Mouse (Mus musculus): ENCODE data around the gene Htr6. TPM values are rescaled to one million over a fixed set of nuclear protein-coding genes. Genes with fewer than 3 reads are reported as not detected.
A peak's percentile ranks its signal among the peaks of the same experiment; 100 is the strongest.

Gene Htr6
- total RNA-seq (2021) = not detected

DNA sequence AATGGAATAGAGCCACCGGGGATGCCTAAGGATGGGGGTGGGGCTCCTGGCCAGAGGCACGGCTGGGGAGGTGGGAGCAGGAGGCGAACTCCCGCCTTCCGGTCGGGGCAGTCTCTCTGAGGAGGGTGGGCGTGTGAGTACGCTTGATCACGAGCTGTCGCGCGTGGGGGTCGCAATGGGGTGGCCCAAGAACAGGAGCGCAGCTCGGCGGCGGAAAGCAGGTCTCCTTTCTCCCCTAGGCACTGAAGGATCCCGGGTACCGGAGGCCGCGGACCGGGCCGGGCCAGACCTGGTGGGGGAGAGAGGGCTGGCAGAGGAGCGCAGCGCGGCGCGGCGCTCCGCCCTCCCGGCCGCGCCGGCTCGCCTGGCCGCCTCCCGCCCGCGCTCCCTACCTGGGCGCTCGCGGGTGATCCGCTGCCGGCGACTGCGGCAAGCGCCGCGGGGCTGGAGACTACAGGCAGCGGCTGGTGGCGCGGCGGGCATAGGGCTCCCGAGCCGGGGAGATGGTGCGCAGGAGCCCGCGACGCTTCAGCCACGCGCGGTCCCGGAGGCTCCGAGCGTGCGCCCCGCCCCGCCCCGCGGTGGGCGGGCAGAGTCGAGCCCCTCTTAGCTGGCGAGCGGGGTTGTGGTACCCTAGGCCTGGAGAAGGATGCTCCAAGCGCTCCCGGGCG, at the start of gene Htr6:
Htr6 (minus strand) TSS at position 530 of the 671 bp plus-strand sequence.
- DNase-seq = no peak

DNA sequence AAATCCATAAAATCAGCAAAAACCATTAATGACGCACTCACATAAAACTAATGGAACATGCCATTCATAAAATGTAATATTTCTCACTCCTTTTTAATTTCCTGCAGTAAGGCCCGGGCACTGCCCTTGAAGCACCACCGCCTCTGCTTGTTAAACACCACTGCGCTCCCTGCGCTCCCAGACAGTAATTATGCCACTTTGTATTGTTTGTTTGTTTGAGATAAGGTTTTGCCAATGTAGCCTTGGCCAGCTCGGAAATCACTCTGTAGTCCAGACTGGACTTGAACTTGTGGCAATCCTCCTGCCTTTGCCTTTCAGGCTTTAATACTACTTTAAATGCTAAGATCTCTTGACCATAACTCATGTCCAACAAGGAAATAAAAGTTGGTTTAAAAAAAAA, 49.6 kb upstream of the Htr6 start:
- no peak for DNase-seq

DNA sequence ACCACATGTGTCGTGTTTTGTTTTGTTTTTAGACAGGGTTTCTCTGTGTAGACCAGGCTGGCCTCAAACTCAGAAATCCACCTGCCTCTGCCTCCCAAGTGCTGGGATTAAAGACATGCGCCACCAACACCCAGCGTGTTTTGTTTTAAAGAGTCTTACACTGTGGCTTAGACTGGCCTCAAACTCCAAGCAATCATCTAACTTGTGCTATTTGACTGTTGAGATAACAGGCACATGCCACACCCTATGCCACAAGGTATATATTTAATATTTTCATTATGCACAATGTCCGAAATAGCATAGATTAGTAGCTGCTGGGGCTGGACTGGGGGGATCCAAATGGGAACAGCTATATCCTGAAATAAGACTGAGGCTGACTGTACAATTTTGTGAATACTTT, 47.2 kb upstream of the Htr6 start:
- DNase-seq = no peak

DNA sequence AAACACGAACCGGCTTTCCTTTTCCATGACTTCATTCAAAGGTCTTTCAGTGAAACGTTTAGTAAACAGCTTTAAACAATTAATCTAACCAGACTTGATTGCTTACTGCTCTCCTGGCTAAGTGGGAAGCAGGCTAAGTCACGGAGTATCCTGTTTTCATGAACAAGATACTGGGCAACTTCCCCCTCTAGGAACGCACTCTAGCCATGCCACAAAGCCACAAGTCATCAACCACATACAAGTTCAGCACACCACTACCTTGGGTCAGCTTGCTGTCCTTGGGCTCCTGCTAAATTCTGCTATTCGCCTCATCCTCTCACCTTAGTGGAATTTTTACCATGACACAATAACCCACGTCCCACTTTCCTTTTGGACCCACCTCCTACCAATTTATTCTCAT, 45.6 kb upstream of the Htr6 start:
- no peak for DNase-seq

DNA sequence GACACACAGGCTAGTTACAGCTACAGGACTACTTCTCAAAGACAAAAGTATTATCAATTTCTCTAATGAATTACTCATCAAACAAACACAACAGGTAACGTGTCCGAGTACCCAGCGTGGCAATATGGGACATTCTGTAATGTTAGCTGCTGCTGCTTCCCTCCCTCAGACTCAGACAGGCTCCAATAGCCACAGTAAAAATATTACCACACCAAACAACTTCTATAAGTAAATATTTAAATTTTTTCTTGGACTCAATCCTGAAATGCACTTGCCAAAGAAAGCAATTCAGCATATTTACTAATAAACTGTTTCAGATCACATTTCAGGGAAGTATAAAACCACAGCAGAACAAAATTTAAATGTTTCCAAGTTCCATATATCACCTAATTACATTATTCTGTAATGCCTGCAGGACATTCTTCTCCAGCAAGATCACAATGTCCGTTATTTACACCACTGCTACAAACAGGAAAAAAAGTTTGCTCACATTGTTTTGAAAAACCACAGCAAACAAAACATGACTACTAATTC, 45.0 kb upstream of the Htr6 start:
- DNase-seq = no peak

DNA sequence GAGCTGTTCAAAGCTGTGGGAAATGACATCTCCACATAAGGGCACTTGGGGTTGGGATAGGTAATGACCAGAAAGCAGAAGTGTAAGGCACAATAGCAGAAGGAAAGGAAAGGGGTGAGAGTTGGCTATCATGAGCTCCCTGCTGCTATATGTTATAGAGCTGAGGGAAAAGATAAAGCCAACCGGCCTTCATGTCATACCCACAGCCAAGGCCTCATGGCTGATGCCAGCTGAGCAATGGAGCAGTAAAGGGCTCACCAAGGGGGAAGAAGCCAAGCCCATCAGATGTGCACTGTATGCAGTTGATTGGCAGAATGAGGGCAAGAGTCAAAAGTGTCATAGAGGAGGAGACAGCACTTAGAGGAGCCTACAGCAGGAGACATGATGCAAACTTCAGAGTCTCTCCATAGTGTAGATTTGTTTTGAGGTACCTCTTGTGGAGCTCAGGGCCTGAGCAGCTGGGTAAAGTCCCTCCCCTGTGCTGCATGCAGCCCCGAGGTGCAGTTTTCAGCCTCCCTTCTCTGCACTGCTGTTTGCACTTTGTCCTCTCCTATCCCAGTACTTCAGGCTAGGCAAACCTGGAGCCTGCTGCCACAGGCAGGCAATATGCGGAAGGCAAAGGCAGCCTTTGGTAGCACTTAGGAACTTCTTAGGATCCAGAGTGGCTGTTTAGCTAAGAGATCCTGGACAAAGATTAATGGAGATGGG, 41.1 kb upstream of the Htr6 start:
- DNase-seq = no peak

DNA sequence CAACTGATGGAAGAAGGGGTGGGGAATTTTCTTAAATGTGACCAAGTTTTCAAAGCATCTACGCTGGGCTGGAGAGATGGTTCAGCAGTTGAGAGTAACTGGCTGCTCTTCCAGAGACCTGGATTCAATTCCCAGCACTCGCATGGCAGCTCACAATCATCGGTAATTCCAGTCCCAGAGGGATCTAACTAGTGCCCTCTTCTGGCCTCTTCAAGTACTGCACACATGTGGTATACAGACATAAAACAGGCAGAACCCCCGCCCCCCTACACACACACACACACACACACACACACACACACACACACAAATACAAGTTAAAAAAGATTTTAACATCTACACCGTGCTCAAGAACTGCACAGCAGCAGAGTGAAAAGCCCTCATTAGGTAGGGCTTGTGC, 40.4 kb upstream of the Htr6 start:
- DNase-seq = no peak

DNA sequence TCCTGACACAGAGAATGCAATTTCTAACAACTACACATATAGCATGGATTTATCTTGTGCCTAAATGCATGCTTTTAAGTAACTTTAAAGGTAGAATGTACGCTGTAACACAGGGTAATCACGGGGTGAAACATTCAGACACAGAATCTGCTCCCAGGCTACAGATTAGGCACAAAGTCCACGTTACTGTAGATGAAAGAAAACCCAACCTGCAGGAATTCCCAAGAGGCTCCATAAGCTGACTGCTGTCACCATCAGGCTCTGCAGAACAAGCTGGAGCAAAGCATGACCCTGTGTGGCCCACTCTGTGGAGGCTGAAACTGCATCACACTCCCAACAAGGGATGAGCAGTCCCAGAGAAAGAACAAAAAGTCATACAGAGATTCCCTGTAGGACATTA, 37.1 kb upstream of the Htr6 start:
- DNase-seq = no peak

DNA sequence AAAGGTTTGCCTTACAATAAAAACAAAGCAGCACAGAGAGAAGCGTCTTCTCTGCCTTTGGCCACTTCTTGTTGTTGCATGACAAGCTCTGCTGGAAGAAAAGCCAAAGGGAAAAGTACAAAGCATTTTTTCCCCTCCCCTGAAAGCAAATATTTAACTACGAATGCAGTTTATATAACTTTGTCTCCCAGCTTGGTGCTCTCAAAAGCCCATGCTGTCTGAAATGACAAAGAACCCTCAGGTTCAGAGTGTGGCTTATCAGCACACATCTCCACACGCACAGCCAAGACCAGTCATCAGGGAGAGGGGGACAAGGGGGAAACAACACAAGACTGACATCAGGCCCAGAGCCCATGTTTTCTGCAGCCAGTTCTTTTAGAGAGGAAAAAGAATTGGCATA, 36.1 kb upstream of the Htr6 start:
- DNase-seq = no peak

DNA sequence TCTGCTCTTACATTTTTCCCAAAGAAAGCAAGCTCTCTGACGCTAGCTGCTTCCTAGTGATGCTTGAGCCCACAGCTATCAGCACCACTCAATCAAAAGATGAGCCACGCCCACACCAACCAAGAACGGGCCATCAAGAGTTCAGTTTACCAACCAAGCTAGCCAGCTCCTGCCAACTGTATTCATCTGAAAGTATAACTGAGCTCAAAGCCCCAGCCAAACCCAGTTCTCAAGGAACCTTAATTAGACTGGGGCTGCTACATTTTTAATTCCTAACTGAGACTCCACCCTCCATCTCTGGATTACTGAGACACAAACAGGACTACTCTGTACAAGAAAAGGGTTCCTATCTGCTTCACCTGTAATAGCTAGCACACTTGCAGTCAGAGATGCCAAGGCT, 35.5 kb upstream of the Htr6 start:
- no peak for DNase-seq

DNA sequence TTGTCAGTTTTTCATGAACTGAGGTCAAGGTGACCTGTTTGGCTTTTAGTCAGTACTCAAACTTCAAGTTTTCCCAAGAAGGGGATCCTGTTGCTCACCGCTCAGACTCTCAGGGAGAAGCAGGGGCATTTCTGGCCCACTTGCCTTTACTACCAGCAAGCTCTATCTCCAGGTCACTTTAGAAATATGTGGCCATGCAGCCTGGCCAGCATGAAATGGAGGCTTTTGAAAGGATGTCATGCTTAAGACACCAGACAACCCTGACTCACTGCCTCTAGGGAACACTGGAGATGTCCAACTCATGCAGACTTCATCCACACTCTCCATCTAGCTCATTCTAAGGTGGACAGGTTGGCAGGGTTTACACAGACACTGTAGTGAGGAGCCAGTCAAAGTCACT, 30.1 kb upstream of the Htr6 start:
- no peak for DNase-seq

DNA sequence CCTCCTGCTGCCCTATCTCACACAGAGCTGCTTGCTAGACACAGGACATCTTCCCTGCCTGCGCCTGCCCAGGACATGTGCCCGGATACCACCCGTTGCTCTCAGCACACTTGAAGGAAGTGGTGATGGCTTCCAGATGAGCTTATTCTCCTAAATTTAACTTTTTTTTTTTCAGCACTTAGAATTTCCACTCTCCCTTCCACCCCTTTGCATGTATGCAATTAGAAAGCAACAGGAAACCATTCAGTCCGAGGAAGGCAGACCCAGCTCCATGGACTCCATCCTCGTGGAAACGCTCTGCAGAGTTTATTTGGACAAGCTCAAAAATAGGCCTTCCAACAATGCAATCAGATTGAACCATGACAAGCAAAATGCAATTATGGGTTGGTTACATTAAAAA, 26.2 kb upstream of the Htr6 start:
- no peak for DNase-seq

DNA sequence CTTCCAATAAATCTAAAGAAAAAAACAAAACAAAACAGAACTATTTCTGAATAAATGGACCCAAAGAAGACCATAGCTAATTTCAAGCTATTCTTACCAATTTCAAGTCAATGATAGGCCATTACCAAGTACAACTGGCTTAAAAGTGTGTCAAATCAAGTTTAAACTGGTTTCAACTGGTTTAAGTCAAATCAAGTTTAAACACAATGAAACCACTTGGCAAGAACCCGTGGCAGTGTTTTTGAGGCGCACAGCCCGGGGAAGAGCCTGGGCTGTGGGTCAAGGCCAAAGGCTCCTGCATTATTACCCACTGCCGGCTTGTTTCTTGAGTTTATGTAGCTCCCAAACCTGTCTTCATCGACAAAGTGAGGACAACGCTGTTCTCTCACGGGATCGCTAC, 25.0 kb upstream of the Htr6 start:
- no peak for DNase-seq

DNA sequence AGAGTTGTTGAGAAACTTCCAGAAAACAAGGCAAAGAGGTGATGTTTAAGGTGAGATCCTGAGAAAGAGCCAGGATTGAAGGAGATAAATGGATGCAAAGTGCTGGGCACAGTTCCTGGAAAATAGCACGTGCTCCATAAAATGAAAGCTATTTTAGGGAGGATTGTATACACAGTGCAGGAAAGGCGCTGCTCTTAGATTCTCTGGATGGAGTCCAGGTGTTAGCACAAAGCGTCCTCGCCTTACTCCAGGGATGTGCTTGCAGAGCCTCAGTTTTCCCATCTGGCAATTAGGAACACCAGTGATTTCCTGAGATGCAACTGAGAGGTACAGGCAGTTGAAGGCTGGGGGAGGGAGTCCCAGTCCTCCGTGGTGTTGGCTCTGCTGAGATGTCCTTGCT, 20.8 kb upstream of the Htr6 start:
- no peak for DNase-seq

DNA sequence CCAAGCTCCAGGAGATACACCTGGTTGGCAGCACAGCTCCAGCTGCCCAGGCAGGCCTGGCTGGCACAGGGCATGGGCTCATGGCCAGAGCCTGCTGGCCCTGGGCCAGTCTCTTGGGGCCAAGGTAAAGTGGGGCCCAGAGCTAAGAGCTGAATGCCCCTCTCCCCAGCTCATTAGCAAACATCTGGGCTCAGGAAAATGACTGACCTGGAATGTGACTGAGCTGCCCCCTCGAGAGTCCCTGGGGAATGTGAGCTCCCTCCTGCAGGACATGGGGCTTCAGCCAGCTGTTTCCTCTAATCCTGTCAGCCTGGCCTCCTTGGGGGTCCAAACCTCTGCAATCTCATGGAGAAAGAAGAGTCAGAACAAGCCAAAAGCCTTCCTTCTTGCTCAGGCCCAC, 20.0 kb upstream of the Htr6 start:
- peak; percentile 43 for DNase-seq

DNA sequence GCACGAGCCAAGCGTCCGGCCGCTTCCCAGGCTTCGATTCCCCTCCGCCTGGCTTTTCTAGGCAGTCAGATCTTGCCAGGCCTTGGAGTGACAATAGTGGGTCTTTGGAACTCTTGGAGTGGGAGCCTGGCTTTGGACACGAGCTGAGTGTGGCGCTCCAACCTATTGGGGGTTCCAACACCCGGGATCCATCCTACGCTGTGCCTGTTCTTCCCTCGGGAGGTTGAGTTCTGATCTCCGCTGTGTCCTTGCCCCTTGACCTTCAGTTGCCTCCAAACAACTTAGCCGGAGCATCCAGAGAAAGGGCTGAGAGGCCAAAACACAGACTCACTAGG, 17.8 kb upstream of the Htr6 start:
- no peak for DNase-seq

DNA sequence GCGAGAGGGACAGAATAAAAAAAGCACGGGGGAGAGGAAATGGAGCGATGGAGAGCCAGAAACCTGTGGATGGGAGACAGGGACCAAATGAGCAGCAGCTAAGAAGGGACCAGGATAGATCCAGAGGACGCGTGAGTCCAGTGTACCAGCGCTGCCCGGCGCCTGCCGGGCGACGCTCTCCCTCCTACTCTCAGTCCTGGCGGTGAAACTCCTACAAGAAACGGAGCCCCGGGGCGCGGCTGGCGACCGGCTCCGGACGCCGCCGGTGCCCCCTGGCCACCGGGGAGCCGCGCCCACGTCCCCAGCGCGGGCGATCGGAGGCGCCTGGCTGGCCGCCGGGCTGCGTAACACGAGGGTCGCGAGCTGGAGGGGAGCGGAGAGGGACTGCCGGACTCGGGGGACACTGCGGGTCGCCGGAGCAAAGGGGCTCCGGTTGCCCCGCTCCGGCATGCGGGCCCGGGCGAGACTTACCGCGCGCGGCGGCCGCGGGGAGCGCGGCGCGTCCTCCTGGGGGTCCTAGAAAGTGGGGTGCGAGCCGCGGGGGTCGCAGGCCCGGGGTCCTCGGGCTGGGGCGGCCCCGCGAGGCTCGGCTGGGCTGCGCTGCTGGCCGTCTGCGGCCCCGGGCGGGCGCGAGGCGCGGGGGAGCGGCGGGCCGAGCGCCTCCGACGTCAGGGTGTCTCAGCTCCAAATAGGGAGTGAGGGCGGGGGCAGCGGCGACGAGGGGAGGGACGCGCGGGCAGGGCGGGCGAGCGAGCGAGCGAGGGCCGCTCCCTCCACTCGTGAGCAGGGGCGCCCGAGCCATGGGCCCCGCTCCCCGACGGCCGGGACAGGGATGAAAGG, 17.2 kb upstream of the Htr6 start, which contains the start of gene Nbl1:
Nbl1 (minus strand) TSS at position 638 of the 840 bp plus-strand sequence.
- peak; percentile 74 for DNase-seq

DNA sequence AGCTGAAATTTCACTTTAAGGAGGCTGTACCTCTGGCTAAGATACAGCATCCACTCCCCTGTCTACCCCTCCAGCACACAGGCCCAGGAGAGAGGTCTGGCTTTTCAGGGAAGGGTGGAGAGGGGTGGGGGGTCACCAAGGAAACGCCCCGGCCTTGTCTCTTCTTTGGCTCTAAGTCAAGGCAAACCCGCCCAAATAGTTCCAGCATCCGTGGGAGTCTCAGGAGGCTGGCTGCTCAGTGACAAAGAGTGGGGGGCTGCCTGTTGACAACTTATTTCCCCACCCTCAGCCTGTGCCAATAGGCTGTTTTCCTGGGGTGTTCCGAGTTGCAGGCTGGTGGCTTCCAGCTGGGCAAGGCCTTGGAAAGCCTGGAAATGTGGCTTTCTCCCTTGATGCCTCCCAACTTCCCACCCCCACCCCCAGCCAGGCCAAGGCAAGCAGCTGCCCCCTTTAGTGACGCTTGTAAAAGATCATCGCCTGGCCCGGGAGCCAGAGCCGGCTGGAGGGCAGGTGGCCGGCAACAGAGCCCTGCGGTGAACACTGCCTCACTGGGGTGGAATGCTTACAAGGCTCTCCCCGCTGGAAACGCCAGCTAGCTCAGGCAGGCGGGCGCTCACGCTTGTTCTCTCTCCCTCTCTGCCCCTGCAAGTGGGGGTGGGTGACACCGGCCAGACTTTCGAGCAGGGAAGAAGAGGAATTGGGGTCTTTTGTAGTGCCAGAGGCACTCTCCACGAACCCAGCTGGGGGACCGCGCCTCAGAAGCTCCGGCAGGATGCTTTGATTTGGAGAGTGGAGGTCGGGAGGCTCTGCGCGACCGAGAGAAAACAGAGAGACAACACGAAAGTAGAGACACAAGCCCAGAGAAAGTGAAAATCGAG, 16.3 kb upstream of the Htr6 start:
- peak; percentile 60 for DNase-seq

DNA sequence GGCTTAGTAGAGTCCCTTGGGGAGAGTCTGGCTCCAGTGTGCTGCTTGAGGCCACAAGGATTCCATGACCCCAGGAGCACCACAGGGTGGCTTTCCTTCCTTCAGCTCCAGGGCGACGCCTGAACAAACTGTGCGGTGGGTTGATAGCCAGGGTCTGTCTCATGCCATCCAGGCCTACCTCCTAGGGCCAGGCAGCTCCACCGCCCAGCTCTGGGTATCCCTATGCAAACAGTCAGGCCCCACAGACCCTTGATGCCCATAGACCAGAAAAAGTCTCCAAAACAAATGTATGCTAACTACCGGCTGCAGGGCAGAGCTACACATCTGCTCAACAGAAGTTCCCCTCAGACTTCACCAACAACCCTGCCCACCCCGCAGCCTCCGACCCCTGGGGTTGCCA, 15.7 kb upstream of the Htr6 start:
- DNase-seq = no peak

DNA sequence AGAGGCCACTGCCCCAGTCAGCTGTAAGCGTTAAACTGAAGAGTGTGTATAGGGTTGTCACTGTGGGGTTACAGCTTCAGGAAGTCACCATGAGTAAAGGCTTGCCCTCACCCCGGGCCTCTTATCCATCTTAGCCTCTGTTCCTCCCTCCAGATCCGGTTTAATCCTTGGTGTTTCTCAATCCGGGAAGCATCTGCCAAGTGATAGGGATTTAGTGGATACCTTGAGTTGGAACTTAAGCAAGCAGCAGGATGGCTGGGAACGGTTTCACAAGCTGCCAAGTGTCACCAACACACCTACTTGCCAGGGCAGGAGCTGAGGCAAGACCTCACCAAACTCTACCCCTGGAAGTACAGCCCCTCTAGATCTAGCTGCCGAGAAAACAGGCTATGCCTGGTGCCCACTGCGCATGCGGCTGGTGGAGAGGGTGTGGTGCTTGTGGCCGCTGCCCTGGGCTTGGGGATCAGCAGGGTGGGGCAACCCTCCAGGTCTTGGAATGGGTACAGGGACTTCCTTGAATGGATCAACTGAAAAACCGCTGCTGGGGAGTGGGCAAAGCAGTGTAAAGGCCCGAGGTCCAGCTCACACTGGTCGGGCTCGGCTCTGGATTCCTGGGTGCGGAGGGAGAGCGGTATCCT, 15.1 kb upstream of the Htr6 start:
- DNase-seq = no peak

DNA sequence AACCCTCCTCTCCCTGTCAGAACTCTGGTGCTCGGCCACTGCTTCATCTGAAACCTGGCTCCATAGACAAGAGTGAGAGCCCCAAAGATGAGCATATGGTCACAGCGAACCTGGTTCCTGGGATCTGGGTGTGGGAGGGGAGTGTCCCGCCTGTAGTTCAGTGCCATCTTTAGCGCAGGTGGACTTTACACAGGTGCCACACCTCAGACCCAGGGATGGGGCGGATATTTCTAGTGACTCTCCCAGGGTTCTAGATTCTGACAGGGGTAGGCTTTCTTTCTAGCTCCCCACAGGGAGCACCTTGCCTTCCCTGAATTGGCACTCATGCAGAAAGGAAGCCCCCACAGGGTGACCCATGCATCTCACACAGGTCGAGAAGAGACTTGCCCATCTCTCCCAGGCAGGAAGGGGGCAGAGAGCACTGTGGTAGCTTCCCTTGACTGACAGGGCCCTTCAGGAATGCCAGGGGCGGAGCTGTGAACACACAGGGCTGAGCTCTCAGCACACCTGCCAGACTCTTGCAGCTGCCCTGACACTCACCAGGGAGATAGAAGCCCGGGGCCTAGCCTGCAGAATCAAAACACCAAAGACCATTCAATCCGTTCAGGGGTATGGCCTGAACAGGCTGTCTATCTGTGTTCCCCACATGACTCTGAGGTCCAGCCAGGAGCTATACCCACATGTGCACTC, 13.8 kb upstream of the Htr6 start:
- no peak for DNase-seq

All from heart, postnatal 4 days (tissue).